Mouse (Mus musculus) spleen, postnatal 14 days (tissue): ENCODE measurements around the gene Trappc3l.
"Not testable (repeated sequence)": the region's sequence is repeated elsewhere in the genome, so short reads cannot be mapped to it uniquely, and the experiment has no call there.

Source experiments
- DNase-seq, 2 experiments: peaks; one replicate each; pipeline ENCODE4 v3.0.0; 2021 to 2022; ENCODE audit warnings: low spot score in 2 of 2

Trappc3l gene

GRCm38 (mm10) chr10:34037401-34037800 is at the start of gene Trappc3l:
Trappc3l (plus strand) TSS chr10:34037597.
- no peak for DNase-seq

GRCm38 (mm10) chr10:33996686-33997085 is 40.7 kb upstream of the Trappc3l start:
- not testable (repeated sequence) for DNase-seq

- DNase-seq: no peak
Observed at GRCm38 (mm10) chr10:33998397-33998796, 39.0 kb upstream of the Trappc3l start.

GRCm38 (mm10) chr10:34012581-34012980 is 24.8 kb upstream of the Trappc3l start:
- no peak for DNase-seq

GRCm38 (mm10) chr10:34013241-34013640 is 24.2 kb upstream of the Trappc3l start:
- DNase-seq: no peak

- DNase-seq: no peak
Observed at GRCm38 (mm10) chr10:34018746-34019301, 18.6 kb upstream of the Trappc3l start.

GRCm38 (mm10) chr10:34019302-34020075 is 17.9 kb upstream of the Trappc3l start, which contains the start of gene Rwdd1:
Rwdd1 (minus strand) TSS chr10:34019624.
- peak; percentile 84 to 91 for DNase-seq

GRCm38 (mm10) chr10:34030322-34030721 is 7.1 kb upstream of the Trappc3l start:
- DNase-seq: no peak

- DNase-seq: peak; percentile 39 to 64
Observed at GRCm38 (mm10) chr10:34033630-34034305, 3.6 kb upstream of the Trappc3l start.

- no peak for DNase-seq
Observed at GRCm38 (mm10) chr10:34036587-34036986, 810 bp upstream of the Trappc3l start.

- no peak for DNase-seq
Observed at GRCm38 (mm10) chr10:34044210-34044609, 6.8 kb downstream of the Trappc3l start, which contains the start of gene Calhm4. Calhm4 (minus strand) TSS chr10:34044310.

- DNase-seq: no peak
Observed at GRCm38 (mm10) chr10:34053987-34054386, 16.6 kb downstream of the Trappc3l start.

- no peak for DNase-seq
Observed at GRCm38 (mm10) chr10:34066591-34066990, 29.2 kb downstream of the Trappc3l start.

GRCm38 (mm10) chr10:34069606-34070005 is 32.2 kb downstream of the Trappc3l start:
- no peak for DNase-seq

GRCm38 (mm10) chr10:34070999-34071492 is 33.6 kb downstream of the Trappc3l start:
- no peak for DNase-seq

- no peak for DNase-seq
Observed at GRCm38 (mm10) chr10:34071650-34072049, 34.3 kb downstream of the Trappc3l start.

- DNase-seq: no peak
Observed at GRCm38 (mm10) chr10:34074522-34075200, 37.3 kb downstream of the Trappc3l start.

- no peak for DNase-seq
Observed at GRCm38 (mm10) chr10:34086514-34086913, 49.1 kb downstream of the Trappc3l start.

GRCm38 (mm10) chr10:34088515-34088914 is 51.1 kb downstream of the Trappc3l start:
- no peak for DNase-seq

- DNase-seq: no peak
Observed at GRCm38 (mm10) chr10:34089517-34089916, 52.1 kb downstream of the Trappc3l start.

GRCm38 (mm10) chr10:34090481-34090880 is 53.1 kb downstream of the Trappc3l start:
- no peak for DNase-seq

GRCm38 (mm10) chr10:34091888-34092287 is 54.5 kb downstream of the Trappc3l start:
- DNase-seq: no peak
